Mouse (Mus musculus) liver, postnatal 0 days (tissue): Measurements from ENCODE around the gene Tigit. TPM values are rescaled to one million over a fixed set of nuclear protein-coding genes. Genes with fewer than 3 reads are reported as not detected.

ENCODE experiments used
- ATAC-seq: fragments of 200-750 bp; cut with Nextera tagmentation; 2 replicates; pipeline ENCODE4 v1.8.0; 2017; ENCODE audit warnings: mild to moderate bottlenecking, moderate library complexity
- DNase-seq: peaks from one replicate; pipeline ENCODE4 v3.0.0-alpha.2; 2016
- H3K27ac ChIP-seq: fragments of 300-500 bp; sonication (generic); 2 replicates; pipeline ENCODE4 v1.5.1; 2014; ENCODE audit warnings: antibody characterized with exemption, moderate library complexity, mild to moderate bottlenecking, low read depth
- H3K27me3 ChIP-seq: fragments of 300-500 bp; sonication (generic); 2 replicates; pipeline ENCODE4 v1.6.1; 2014; ENCODE audit warnings: low read length, control low read depth, mixed read lengths; ENCODE audit not compliant: insufficient read depth
- H3K36me3 ChIP-seq: fragments of 300-500 bp; sonication (generic); replicated peaks from 2 replicates; pipeline ENCODE4 v1.6.1; 2014; ENCODE audit warnings: mild to moderate bottlenecking, control low read depth, low read length, moderate library complexity, mixed read lengths; ENCODE audit not compliant: insufficient read depth
- H3K4me1 ChIP-seq: fragments of 300-500 bp; sonication (generic); 2 replicates; pipeline ENCODE4 v1.6.1; 2014; ENCODE audit warnings: antibody characterized with exemption, mild to moderate bottlenecking, control low read depth; ENCODE audit not compliant: insufficient read depth
- H3K4me2 ChIP-seq: fragments of 300-500 bp; sonication (generic); 2 replicates; pipeline ENCODE4 v1.6.1; 2014; ENCODE audit warnings: low read depth, mild to moderate bottlenecking, low read length, moderate library complexity, mixed read lengths
- H3K4me3 ChIP-seq: fragments of 300-500 bp; sonication (generic); 2 replicates; pipeline ENCODE4 v1.5.1; 2014; ENCODE audit warnings: low read depth, low read length
- H3K9ac ChIP-seq: fragments of 300-500 bp; sonication (generic); replicated peaks from 2 replicates; pipeline ENCODE4 v1.6.1; 2014; ENCODE audit warnings: mild to moderate bottlenecking, moderate library complexity
- H3K9me3 ChIP-seq: fragments of 300-500 bp; sonication (generic); 2 replicates; pipeline ENCODE4 v1.6.1; 2016; ENCODE audit warnings: mild to moderate bottlenecking, control low read depth, low read length, mixed read lengths
- CTCF ChIP-seq: sonication (generic); IDR thresholded peaks from 2 replicates; pipeline ENCODE4 v1.5.1; 2016; ENCODE audit warnings: antibody characterized with exemption, low read depth
- EP300 ChIP-seq: IDR thresholded peaks from 2 replicates; pipeline ENCODE4 v1.6.1; 2016; ENCODE audit warnings: antibody characterized with exemption, low read depth, mild to moderate bottlenecking
- WGBS: fragments of 180-500 bp; shearing (Covaris S2); extraction: QIAGEN DNeasy Blood & Tissue Kit; methylation state at CpG from one replicate; pipeline ENCODE4 v1.1.7; 2014; ENCODE audit not compliant: insufficient replicate concordance; 5-methylcytosine and 5-hydroxymethylcytosine counted together
- polyA plus RNA-seq: library from polyadenylated mRNA; unstranded; fragments of >200 nt; fragmentation: Nextera tagmentation; extraction: Ambion mirVana; gene quantifications from 2 replicates; pipeline ENCODE4 v1.2.1, GENCODE M21; 2015

Tigit gene
- polyA plus RNA-seq, 1 experiment from 2014 or later = 0.12 TPM

GRCm38 (mm10) chr16:43645879-43646278 is 18.1 kb downstream of the Tigit start:
- Histone ChIP-seq H3K27me3 (no peaks in the 10 kb centered on the region), H3K9me3 (no peaks in the 10 kb centered on the region), H3K9ac (no peak overlapping the region), H3K4me3 (no peak overlapping the region), H3K36me3 (no peaks in the 10 kb centered on the region), H3K27ac (no peak overlapping the region), H3K4me1 (no peaks in the 10 kb centered on the region), H3K4me2 (no peak overlapping the region)
- no peak for DNase-seq
- 70% methylated on average over 4 of the region's 4 CpGs for WGBS
- ATAC-seq = no peak
- TF ChIP-seq CTCF = no peak
- no peak for TF ChIP-seq EP300

GRCm38 (mm10) chr16:43641230-43641629 is 22.7 kb downstream of the Tigit start:
- no peak for DNase-seq
- Histone ChIP-seq H3K9me3 (no peaks in the 10 kb centered on the region), H3K27ac (no peak overlapping the region), H3K36me3 (no peaks in the 10 kb centered on the region; the same call in 1 of the 2 replicates), H3K4me2 (no peak overlapping the region), H3K4me1 (no peaks in the 10 kb centered on the region), H3K27me3 (no peaks in the 10 kb centered on the region), H3K4me3 (no peak overlapping the region), H3K9ac (no peak overlapping the region)
- no peak for ATAC-seq
- TF ChIP-seq EP300 (no peak), CTCF (no peak)
- WGBS = 65% methylated on average over 8 of the region's 8 CpGs

GRCm38 (mm10) chr16:43638406-43639049 is 25.4 kb downstream of the Tigit start:
- Histone ChIP-seq H3K36me3 (no peaks in the 10 kb centered on the region; the same call in 1 of the 2 replicates), H3K27me3 (no peaks in the 10 kb centered on the region), H3K9me3 (no peaks in the 10 kb centered on the region), H3K4me2 (no peak overlapping the region), H3K4me3 (no peak overlapping the region), H3K4me1 (no peaks in the 10 kb centered on the region), H3K27ac (no peak overlapping the region), H3K9ac (no peak overlapping the region)
- DNase-seq (no peak), ATAC-seq (no peak)
- TF ChIP-seq CTCF = no peak
- no peak for TF ChIP-seq EP300
- WGBS = 69% methylated on average over 21 of the region's 21 CpGs

- H3K9me3 ChIP-seq = no peaks in the 10 kb centered on the region
- no peak overlapping the region for H3K27ac ChIP-seq
- TF ChIP-seq EP300 (no peak), CTCF (no peak)
- H3K4me2 ChIP-seq = no peak overlapping the region
- no peaks in the 10 kb centered on the region for H3K4me1 ChIP-seq
- no peak for DNase-seq
- WGBS = 82% methylated on average over 8 of the region's 8 CpGs
- H3K9ac ChIP-seq = no peak overlapping the region
- H3K27me3 ChIP-seq = no peaks in the 10 kb centered on the region
- H3K36me3 ChIP-seq = no peaks in the 10 kb centered on the region; the same call in 1 of the 2 replicates
- no peak for ATAC-seq
- H3K4me3 ChIP-seq = no peak overlapping the region
Observed at GRCm38 (mm10) chr16:43637241-43637640, 26.7 kb downstream of the Tigit start.

DNA sequence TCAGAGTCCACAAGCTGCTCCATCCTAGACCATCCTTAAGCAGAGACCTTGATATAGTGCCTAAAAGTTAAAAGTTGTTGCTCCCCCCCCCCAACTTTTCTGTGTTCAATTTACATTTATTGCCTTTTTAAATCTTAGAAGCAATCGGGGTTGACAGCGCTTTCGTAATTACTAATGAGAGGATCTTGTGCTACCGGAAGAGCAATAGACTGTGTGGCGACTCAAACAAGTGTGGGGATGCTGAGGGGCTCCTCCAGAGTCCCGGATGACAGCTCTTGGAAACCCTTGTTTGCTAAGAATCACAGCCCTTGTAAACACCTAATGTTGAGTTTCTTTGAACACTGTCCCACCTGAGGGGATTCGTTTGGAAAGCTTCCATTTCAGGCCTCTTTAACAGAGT is 29.9 kb downstream of the Tigit start:
- TF ChIP-seq EP300 = no peak
- no peak for TF ChIP-seq CTCF
- Histone ChIP-seq H3K9ac (no peak overlapping the region), H3K4me1 (no peaks in the 10 kb centered on the region), H3K4me3 (no peak overlapping the region), H3K36me3 (no peaks in the 10 kb centered on the region; the same call in 1 of the 2 replicates), H3K9me3 (no peaks in the 10 kb centered on the region), H3K4me2 (no peak overlapping the region), H3K27ac (no peak overlapping the region), H3K27me3 (no peaks in the 10 kb centered on the region)
- DNase-seq (no peak), ATAC-seq (no peak)
- WGBS = 77% methylated on average over 7 of the region's 7 CpGs

- DNase-seq = no peak
- Histone ChIP-seq H3K27ac (no peak overlapping the region), H3K4me3 (no peak overlapping the region), H3K9ac (no peak overlapping the region), H3K36me3 (no peaks in the 10 kb centered on the region), H3K27me3 (no peaks in the 10 kb centered on the region), H3K9me3 (no peaks in the 10 kb centered on the region), H3K4me2 (no peak overlapping the region), H3K4me1 (no peaks in the 10 kb centered on the region)
- WGBS = 70% methylated on average over 2 of the region's 2 CpGs
- no peak for ATAC-seq
- TF ChIP-seq EP300 = no peak
- no peak for TF ChIP-seq CTCF
Observed at GRCm38 (mm10) chr16:43631758-43632157, 32.2 kb downstream of the Tigit start.
